Mouse (Mus musculus) effector memory CD4-positive, alpha-beta T cell, adult 5 months (primary cell): ENCODE data around the gene Gramd1a. TPM values are rescaled to one million over a fixed set of nuclear protein-coding genes. Genes with fewer than 3 reads are reported as not detected.

Experiments used
- polyA plus RNA-seq: library from polyadenylated mRNA; unstranded; fragments of 100-300 nt; shearing (Covaris generic); gene quantifications from one replicate; pipeline ENCODE4 v1.2.1, GENCODE M21; 2017

Gene Gramd1a
- 398 TPM for polyA plus RNA-seq

GRCm38 (mm10) chr7:31155296-31156033 lies at the start of gene Gramd1a:
Gramd1a (minus strand) TSS chr7:31155896.

GRCm38 (mm10) chr7:31126851-31127724 lies 28.6 kb downstream of the Gramd1a start, which contains the start of gene Scn1b:
Scn1b (minus strand) TSS chr7:31127003.

GRCm38 (mm10) chr7:31115182-31115581 lies 40.5 kb downstream of the Gramd1a start, which contains the start of gene Hpn:
Hpn (minus strand) TSS chr7:31115290.

Other genes starting within 250 kb of the Gramd1a start
- not detected for gene Mag, start 241.0 kb downstream of the Gramd1a start, polyA plus RNA-seq
- not detected for gene Hamp2, start 231.2 kb downstream of the Gramd1a start, polyA plus RNA-seq
- gene Hamp, start 211.9 kb downstream of the Gramd1a start, polyA plus RNA-seq = not detected
- 10.7 TPM for gene Usf2, start 199.1 kb downstream of the Gramd1a start, polyA plus RNA-seq
- 7.7 TPM for gene Lsr, start 182.4 kb downstream of the Gramd1a start, polyA plus RNA-seq
- 0.46 TPM for gene Fam187b, start 182.1 kb downstream of the Gramd1a start, polyA plus RNA-seq
- 1,401 TPM for gene Fxyd5, start 113.4 kb downstream of the Gramd1a start, polyA plus RNA-seq
- not detected for gene Fxyd7, start 104.4 kb downstream of the Gramd1a start, polyA plus RNA-seq
- gene Fxyd1, start 98.7 kb downstream of the Gramd1a start, polyA plus RNA-seq = not detected
- not detected for gene Lgi4, start 96.6 kb downstream of the Gramd1a start, polyA plus RNA-seq
- not detected for gene Fxyd3, start 79.2 kb downstream of the Gramd1a start, polyA plus RNA-seq
- 1.4 TPM for gene Hpn, start 40.6 kb downstream of the Gramd1a start, polyA plus RNA-seq
- gene Scn1b, start 28.9 kb downstream of the Gramd1a start, polyA plus RNA-seq = not detected
- not detected for gene Scgb2b2, start 134.6 kb upstream of the Gramd1a start, polyA plus RNA-seq
- gene Scgb1b2, start 135.9 kb upstream of the Gramd1a start, polyA plus RNA-seq = not detected
- gene Scgb2b3, start 206.2 kb upstream of the Gramd1a start, polyA plus RNA-seq = not detected
- gene Scgb1b3, start 219.7 kb upstream of the Gramd1a start, polyA plus RNA-seq = not detected